In genomic region chr17:5807847-5808386, GRCm38 (mm10) we compare ENCODE assay signal across 12 mouse cellular contexts. TPM values are rescaled to one million over a fixed set of nuclear protein-coding genes. Genes with fewer than 3 reads are reported as not detected.
DNase-seq lines count a peak whose midpoint lies in the region; ATAC-seq lines count a peak whose summit lies in the region.
"Had no signal": no experiment of that assay in that cellular context is flagged by ENCODE, and none has a peak within 500 bp of the region (broad histone marks: within the 10 kb centered on the region; RNA-seq: fewer than 3 reads in every experiment).

No protein-coding gene starts in this region.

- no peaks in the 10 kb centered on the region for H3K36me3 ChIP-seq in kidney, embryonic 16.5 days (ENCODE audit: insufficient read depth, low read length)

- no peak overlapping the region for H3K4me3 ChIP-seq in kidney, embryonic 16.5 days (ENCODE audit: low read length)

- no peak for DNase-seq in kidney, adult 8-10 months
- peak; percentile 77 to 81 for DNase-seq in spleen, postnatal 36 days (ENCODE audit: low spot score in 2 of 2)
- DNase-seq in spleen, postnatal 10 days (ENCODE audit: low spot score in 2 of 2), result no peak
- no peak for DNase-seq in right cerebral cortex, postnatal 25 days
- no peak for DNase-seq in left cerebral cortex, adult 11 months (ENCODE audit: low spot score)
- DNase-seq: cerebellum, postnatal 25 days; forebrain, postnatal 0 days; left cerebral cortex, postnatal 4 days; retina, postnatal 1 day had no signal

- no peaks in the 10 kb centered on the region; the same call in 1 of the 2 replicates for H3K4me1 ChIP-seq in kidney, embryonic 16.5 days (ENCODE audit: insufficient read depth, low read length)

- ATAC-seq in kidney, embryonic 16.5 days (ENCODE audit: low FRiP score, low TSS enrichment), result peak; percentile 46; the same call in 1 of the 2 replicates
- ATAC-seq in megakaryocyte progenitor cell, adult 5-6 weeks (replicated peaks; ENCODE audit: poor library complexity), result peak; percentile 60
- ATAC-seq: forebrain, postnatal 0 days had no signal

- H3K4me2 ChIP-seq in kidney, embryonic 16.5 days (replicated peaks; ENCODE audit: low read depth, low read length), result no peak overlapping the region
- H3K4me2 ChIP-seq: midbrain, embryonic 11.5 days had no signal

- H3K27ac ChIP-seq in kidney, embryonic 16.5 days (ENCODE audit: low read length), result peak overlapping the region; percentile 75

- H3K9me3 ChIP-seq in kidney, embryonic 16.5 days (ENCODE audit: low read length), result no peaks in the 10 kb centered on the region

- H3K27me3 ChIP-seq in kidney, embryonic 16.5 days (ENCODE audit: insufficient read depth, low read length), result no peaks in the 10 kb centered on the region

- WGBS in kidney, embryonic 16.5 days, result 57% methylated on average over 3 of the region's 3 CpGs

- H3K9ac ChIP-seq in kidney, embryonic 16.5 days (replicated peaks; ENCODE audit: low read length), result no peak overlapping the region
- H3K9ac ChIP-seq: forebrain, postnatal 0 days had no signal

RNA-seq across cellular contexts. Expression of gene Snx9, which starts 33.2 kb away (rescaled TPM):
- polyA plus RNA-seq in kidney, embryonic 16.5 days (2015; fragmentation: Nextera tagmentation; extraction: Ambion mirVana), result 31.9 and 34.0 TPM in 2 replicates
- 50.4 and 52.7 TPM in 2 replicates for total RNA-seq in megakaryocyte progenitor cell, adult 5-6 weeks (2015)
- total RNA-seq in megakaryocyte progenitor cell, adult 5-6 weeks (2017), result 31.3 and 35.4 TPM in 2 replicates

Comparison
In these comparisons a context has a peak if more than half of its experiments do, and no peak if none do; other contexts are left out.
1. DNase-seq: peak in spleen, postnatal 36 days (2 of 2); none in kidney, adult 8-10 months (0 of 2), spleen, postnatal 10 days (0 of 2), right cerebral cortex, postnatal 25 days (single experiment) and left cerebral cortex, adult 11 months (single experiment).